Mouse (Mus musculus) forebrain, embryonic 13.5 days (tissue): ENCODE measurements around the gene Dnal1. TPM values are rescaled to one million over a fixed set of nuclear protein-coding genes. Genes with fewer than 3 reads are reported as not detected.

Source experiments
- ATAC-seq: fragments of 200-750 bp; cut with Nextera tagmentation; 2 replicates; pipeline ENCODE4 v1.8.0; 2017
- H3K27ac ChIP-seq: fragments of 300-500 bp; sonication (generic); 2 replicates; pipeline ENCODE4 v1.5.1; 2015; ENCODE audit warnings: inconsistent platforms, mild to moderate bottlenecking, moderate library complexity
- H3K27me3 ChIP-seq: fragments of 300-500 bp; sonication (generic); 2 replicates; pipeline ENCODE4 v1.6.1; 2015; ENCODE audit warnings: mild to moderate bottlenecking, inconsistent platforms
- H3K36me3 ChIP-seq: fragments of 300-500 bp; sonication (generic); 2 replicates; pipeline ENCODE4 v1.6.1; 2015; ENCODE audit warnings: mild to moderate bottlenecking, inconsistent platforms; ENCODE audit not compliant: poor library complexity, severe bottlenecking
- H3K4me1 ChIP-seq: fragments of 300-500 bp; sonication (generic); 2 replicates; pipeline ENCODE4 v1.6.1; 2015; ENCODE audit warnings: inconsistent platforms
- H3K4me2 ChIP-seq: fragments of 300-500 bp; sonication (generic); 2 replicates; pipeline ENCODE4 v1.6.1; 2015; ENCODE audit warnings: inconsistent platforms, mild to moderate bottlenecking, moderate library complexity
- H3K4me3 ChIP-seq: fragments of 300-500 bp; sonication (generic); 2 replicates; pipeline ENCODE4 v1.5.1; 2015; ENCODE audit warnings: mild to moderate bottlenecking, inconsistent platforms
- H3K9ac ChIP-seq: fragments of 300-500 bp; sonication (generic); 2 replicates; pipeline ENCODE4 v1.6.1; 2015; ENCODE audit warnings: mild to moderate bottlenecking, inconsistent platforms
- H3K9me3 ChIP-seq: fragments of 300-500 bp; sonication (generic); replicated peaks from 2 replicates; pipeline ENCODE4 v1.6.1; 2016; ENCODE audit warnings: inconsistent platforms
- WGBS: fragments of 180-500 bp; shearing (Covaris S2); methylation state at CpG from one replicate; pipeline ENCODE4 v1.1.7; 2015; 5-methylcytosine and 5-hydroxymethylcytosine counted together
- polyA plus RNA-seq: library from polyadenylated mRNA; unstranded; fragments of >200 nt; fragmentation: Nextera tagmentation; extraction: Ambion mirVana; gene quantifications from 2 replicates; pipeline ENCODE4 v1.2.1, GENCODE M21; 2015

Dnal1 gene
- polyA plus RNA-seq, 1 experiment from 2014 or later: 11.0 TPM

DNA sequence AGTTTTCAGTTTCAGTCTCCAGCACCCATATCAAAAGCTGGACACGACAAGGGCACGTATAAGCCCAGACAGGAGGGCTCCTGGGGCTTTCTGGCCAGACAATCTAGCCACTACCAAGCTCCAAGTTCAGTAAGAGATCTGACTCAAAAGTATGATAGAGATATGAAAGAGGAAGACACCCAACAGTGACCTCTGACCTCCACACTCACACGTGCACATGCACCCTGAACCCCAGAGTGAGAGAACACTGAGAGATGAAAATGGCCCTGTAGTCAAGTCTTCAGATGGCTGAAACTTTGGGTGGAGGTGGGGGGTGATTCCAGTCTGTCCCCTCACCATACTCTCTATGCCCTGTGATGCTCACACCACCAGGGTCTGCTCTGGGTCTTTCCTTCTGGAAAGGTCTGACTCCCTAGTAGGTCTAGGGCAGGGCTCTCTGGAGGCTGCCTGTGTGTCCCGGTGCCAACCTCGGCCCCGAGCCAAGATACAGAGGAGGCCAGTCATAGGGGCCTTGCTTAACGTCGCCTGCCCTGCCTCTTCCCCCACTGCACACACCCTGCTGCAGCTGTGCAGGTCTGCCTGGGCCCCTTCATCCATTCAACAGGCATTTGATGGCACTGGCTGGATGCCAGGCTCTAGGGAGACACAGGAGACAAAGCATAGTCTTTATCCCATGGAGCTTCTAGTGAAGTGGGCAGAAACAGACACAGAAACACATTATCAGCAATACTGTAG is 66.7 kb downstream of the Dnal1 start:
- Histone ChIP-seq H3K27ac (peak overlapping the region; percentile 85), H3K27me3 (no peaks in the 10 kb centered on the region), H3K4me3 (peak overlapping the region; percentile 3; the same call in 1 of the 2 replicates), H3K36me3 (no peaks in the 10 kb centered on the region), H3K4me2 (peak overlapping the region; percentile 46), H3K4me1 (peaks cover 77% of the 10 kb centered on the region), H3K9me3 (no peaks in the 10 kb centered on the region), H3K9ac (peak overlapping the region; percentile 43; the same call in 1 of the 2 replicates)
- ATAC-seq: peak; percentile 90
- 50% methylated on average over 8 of the region's 8 CpGs for WGBS

DNA sequence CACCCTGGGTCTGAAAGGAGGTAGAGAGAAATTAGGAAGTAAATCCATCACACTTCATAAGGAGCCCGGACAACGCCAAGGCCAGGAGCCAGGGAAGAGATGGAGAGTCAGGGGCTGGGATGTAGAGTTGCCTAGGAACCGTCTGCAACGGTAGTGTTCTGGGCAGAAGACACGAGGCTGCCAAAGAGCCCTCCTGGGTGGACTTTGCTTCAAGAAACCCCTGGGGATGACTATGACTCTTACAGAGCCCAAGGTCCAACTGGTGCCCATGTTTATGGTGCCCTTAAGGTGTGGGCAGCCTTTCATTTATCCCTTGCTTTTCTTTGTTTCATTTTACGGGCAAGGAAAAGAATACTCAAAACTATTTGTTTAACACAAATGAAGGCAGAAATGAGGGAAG is 67.8 kb downstream of the Dnal1 start:
- Histone ChIP-seq H3K9me3 (no peaks in the 10 kb centered on the region), H3K4me2 (peak overlapping the region; percentile 46; the same call in 1 of the 2 replicates), H3K27me3 (no peaks in the 10 kb centered on the region), H3K27ac (peak overlapping the region; percentile 85), H3K9ac (no peak overlapping the region), H3K4me3 (no peak overlapping the region), H3K4me1 (peaks cover 75% of the 10 kb centered on the region), H3K36me3 (no peaks in the 10 kb centered on the region)
- 54% methylated on average over 6 of the region's 6 CpGs for WGBS
- ATAC-seq: no peak

DNA sequence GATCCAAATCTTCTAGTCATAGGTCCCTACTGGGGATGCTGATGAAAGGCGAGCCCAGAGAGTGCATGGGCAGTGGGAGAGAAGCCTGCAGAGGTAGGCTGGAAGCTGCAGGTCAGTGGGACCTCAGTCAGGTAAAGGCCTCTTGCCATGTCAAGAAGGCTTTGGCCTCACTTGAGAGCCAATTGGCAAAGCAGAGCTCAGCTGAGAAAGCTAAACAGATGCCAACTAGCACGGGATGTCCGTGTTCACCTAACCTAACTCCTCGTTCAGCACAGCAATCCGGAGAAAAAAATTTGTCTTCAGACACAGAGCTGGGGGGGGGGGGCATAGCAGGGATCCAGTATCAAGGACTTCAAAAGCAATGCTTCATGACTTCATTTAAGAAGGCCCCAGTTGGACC is 70.8 kb downstream of the Dnal1 start:
- Histone ChIP-seq H3K4me1 (peaks cover 81% of the 10 kb centered on the region), H3K27ac (peak overlapping the region; percentile 45; the same call in 1 of the 2 replicates), H3K9ac (no peak overlapping the region), H3K9me3 (no peaks in the 10 kb centered on the region), H3K4me3 (no peak overlapping the region), H3K27me3 (no peaks in the 10 kb centered on the region), H3K4me2 (no peak overlapping the region), H3K36me3 (no peaks in the 10 kb centered on the region)
- ATAC-seq: no peak
- WGBS: 66% methylated on average over 5 of the region's 5 CpGs

DNA sequence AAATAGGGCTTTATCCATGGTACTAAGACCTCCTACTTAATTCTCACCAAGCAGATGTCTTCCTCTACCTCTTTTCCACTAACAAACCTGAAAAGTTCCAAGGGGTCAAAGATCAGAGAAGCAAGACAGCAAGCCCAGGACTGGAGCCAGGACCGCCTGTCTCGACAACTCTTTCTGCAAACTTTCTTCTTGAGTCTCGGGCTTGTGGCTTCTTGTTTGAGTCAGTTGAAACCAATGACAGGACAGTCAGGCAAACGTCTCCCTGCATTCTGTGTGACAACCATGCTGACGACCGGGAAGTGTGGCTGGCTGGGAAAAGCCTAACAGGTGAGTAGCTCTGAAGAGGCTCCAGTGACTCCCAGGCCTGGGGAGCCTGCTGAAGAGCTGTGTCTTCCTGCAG is 71.4 kb downstream of the Dnal1 start:
- Histone ChIP-seq H3K27me3 (no peaks in the 10 kb centered on the region), H3K4me3 (no peak overlapping the region), H3K9me3 (no peaks in the 10 kb centered on the region), H3K9ac (no peak overlapping the region), H3K27ac (0 out of 2 replicates have a peak overlapping the region, but pooled peaks have one; percentile 22), H3K4me1 (peaks cover 81% of the 10 kb centered on the region), H3K4me2 (no peak overlapping the region), H3K36me3 (no peaks in the 10 kb centered on the region)
- ATAC-seq: no peak
- 49% methylated on average over 6 of the region's 6 CpGs for whole genome bisulfite sequencing

DNA sequence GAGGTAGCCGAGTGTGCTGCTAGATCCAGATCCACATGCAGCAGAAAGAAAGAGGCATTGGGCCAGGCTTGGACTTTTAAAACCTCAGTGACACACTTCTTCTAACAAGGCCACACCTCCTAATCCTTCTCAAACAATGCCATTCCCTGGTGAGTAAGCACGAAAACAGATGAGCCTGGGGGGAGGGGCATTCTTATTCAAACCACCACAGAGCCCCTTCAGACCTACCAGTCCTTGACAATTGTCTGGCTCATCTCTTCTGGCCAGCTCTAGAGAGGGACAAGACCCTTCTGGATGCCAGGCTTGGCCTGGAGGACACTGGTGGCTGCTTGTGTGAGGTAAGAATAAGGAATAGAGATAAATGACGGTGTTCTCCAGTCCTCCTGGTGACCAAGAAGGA is 72.4 kb downstream of the Dnal1 start:
- Histone ChIP-seq H3K9me3 (no peaks in the 10 kb centered on the region), H3K27ac (peak overlapping the region; percentile 66)
- WGBS: 52% methylated on average over 3 of the region's 3 CpGs

DNA sequence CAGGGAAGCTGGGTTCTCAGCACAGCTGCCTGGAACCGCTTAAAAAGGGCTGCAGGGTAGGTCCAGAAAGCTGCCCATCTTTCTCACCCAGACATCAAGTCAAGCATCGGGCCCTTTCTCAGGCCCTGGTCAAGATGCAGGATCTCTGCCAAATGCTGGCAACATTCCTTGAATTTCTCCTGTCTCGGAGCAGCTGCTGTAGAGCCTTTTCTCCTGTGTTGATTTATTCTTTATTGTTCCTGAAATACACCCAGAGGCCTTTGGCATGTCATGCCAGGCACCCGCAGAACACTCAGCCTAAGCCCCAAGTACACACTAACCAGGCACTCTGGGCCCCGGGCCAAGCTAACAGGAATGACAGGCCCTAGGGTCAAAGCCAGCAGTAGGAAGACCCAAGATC is 72.8 kb downstream of the Dnal1 start:
- no peaks in the 10 kb centered on the region for H3K9me3 ChIP-seq
- H3K9ac ChIP-seq: no peak overlapping the region
- WGBS: 47% methylated on average over 5 of the region's 5 CpGs
- ATAC-seq: peak; percentile 42
- H3K27me3 ChIP-seq: no peaks in the 10 kb centered on the region
- H3K4me3 ChIP-seq: no peak overlapping the region
- H3K4me1 ChIP-seq: peaks cover 81% of the 10 kb centered on the region
- peak overlapping the region; percentile 66 for H3K27ac ChIP-seq
- H3K4me2 ChIP-seq: no peak overlapping the region
- H3K36me3 ChIP-seq: no peaks in the 10 kb centered on the region

More for the DNA sequence above, 72.4 kb downstream of the Dnal1 start:
- no peaks in the 10 kb centered on the region for H3K36me3 ChIP-seq
- peaks cover 81% of the 10 kb centered on the region for H3K4me1 ChIP-seq
- no peak overlapping the region for H3K4me3 ChIP-seq
- no peaks in the 10 kb centered on the region for H3K27me3 ChIP-seq
- ATAC-seq: no peak
- H3K9ac ChIP-seq: no peak overlapping the region
- H3K4me2 ChIP-seq: no peak overlapping the region

DNA sequence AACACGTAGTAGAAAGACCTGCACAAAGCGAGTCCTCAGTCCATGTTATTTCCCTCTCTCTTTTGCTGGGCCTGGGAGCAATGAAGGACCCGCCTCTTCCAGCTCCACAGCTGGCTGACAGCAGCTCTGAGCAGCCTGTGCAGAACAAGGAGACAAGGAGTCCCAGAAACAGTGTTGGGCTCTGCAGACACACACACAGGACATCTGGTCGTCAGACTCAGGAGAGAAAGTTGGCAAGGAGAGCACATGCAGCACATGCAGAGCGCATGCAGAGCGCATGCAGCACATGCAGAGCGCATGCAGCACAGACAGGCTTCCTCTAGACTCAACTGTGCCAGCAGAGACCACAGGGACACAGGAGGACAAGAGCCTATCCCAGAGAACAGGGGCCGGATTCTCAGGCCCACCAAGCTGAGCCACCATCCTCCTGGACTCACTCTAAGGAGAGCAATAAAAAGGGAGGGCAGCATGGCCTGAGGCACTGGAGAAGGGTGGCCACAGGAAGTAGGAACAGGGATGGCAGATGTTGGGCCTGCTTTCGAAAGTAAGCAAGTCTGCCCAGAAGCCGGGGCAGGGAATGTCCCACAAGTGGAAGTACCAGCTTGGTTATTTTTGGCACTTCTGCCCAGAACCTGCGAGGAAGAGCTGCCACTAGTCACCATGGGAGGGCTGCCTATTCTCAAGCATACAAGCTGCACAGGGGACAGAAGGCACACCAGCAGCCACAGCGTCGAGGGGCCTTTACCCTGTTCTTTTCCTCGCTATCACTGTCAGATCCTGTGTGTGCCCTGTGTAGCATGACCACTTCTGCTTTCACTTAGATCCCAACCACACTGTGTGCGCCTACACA is 73.8 kb downstream of the Dnal1 start:
- WGBS: 77% methylated on average over 15 of the region's 15 CpGs
- Histone ChIP-seq H3K4me3 (no peak overlapping the region), H3K27ac (peak overlapping the region; percentile 66), H3K4me1 (peaks cover 85% of the 10 kb centered on the region), H3K27me3 (no peaks in the 10 kb centered on the region), H3K9ac (0 out of 2 replicates have a peak overlapping the region, but pooled peaks have one; percentile 3), H3K9me3 (no peaks in the 10 kb centered on the region), H3K4me2 (no peak overlapping the region), H3K36me3 (no peaks in the 10 kb centered on the region)
- ATAC-seq: peak; percentile 33; the same call in 1 of the 2 replicates

GRCm38 (mm10) chr12:84188881-84189444 is 74.8 kb downstream of the Dnal1 start:
- Histone ChIP-seq H3K4me3 (no peak overlapping the region), H3K27ac (peak overlapping the region; percentile 66; the same call in 1 of the 2 replicates), H3K9me3 (no peaks in the 10 kb centered on the region), H3K4me1 (peaks cover 85% of the 10 kb centered on the region), H3K9ac (0 out of 2 replicates have a peak overlapping the region, but pooled peaks have one; percentile 26), H3K27me3 (no peaks in the 10 kb centered on the region), H3K4me2 (no peak overlapping the region), H3K36me3 (no peaks in the 10 kb centered on the region)
- WGBS: 73% methylated on average over 14 of the region's 14 CpGs
- ATAC-seq: no peak

GRCm38 (mm10) chr12:84190151-84190820 is 76.1 kb downstream of the Dnal1 start:
- H3K9me3 ChIP-seq: no peaks in the 10 kb centered on the region
- peak overlapping the region; percentile 93 for H3K4me2 ChIP-seq
- H3K4me3 ChIP-seq: no peak overlapping the region
- no peaks in the 10 kb centered on the region for H3K36me3 ChIP-seq
- H3K4me1 ChIP-seq: peaks cover 84% of the 10 kb centered on the region
- ATAC-seq: no peak
- no peak overlapping the region for H3K9ac ChIP-seq
- 64% methylated on average over 14 of the region's 15 CpGs for WGBS
- H3K27me3 ChIP-seq: no peaks in the 10 kb centered on the region
- 0 out of 2 replicates have a peak overlapping the region, but pooled peaks have one; percentile 1 for H3K27ac ChIP-seq

- 59% methylated on average over 7 of the region's 7 CpGs for WGBS
- no peaks in the 10 kb centered on the region for H3K9me3 ChIP-seq
- no peaks in the 10 kb centered on the region for H3K36me3 ChIP-seq
- 0 out of 2 replicates have a peak overlapping the region, but pooled peaks have one; percentile 48 for H3K9ac ChIP-seq
- no peaks in the 10 kb centered on the region for H3K27me3 ChIP-seq
- peaks cover 82% of the 10 kb centered on the region for H3K4me1 ChIP-seq
- no peak for ATAC-seq
- peak overlapping the region; percentile 87 for H3K4me3 ChIP-seq
- H3K4me2 ChIP-seq: peak overlapping the region; percentile 93
- H3K27ac ChIP-seq: no peak overlapping the region
These were observed 77.0 kb downstream of the Dnal1 start for GRCm38 (mm10) chr12:84191190-84191589.

DNA sequence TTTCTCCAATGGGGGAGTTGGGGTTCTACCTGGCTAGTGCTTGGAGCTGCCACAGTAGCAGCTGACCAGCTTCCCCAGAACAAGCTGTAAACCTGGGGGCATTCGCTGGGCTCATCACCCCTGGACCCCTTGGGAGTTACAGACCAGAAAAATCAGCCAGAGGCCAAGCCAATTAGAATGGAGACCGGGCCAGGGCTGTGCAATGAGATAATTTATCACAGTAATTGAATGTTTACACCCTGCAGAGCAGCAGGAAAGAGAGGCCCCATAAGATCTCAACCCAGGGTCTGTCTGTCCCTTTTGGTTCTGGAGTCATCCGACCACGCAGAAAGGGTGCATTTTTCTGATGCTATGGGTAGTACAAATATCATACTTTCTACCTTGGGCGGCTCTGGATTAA is 77.6 kb downstream of the Dnal1 start:
- Histone ChIP-seq H3K4me1 (peaks cover 79% of the 10 kb centered on the region), H3K9ac (peak overlapping the region; percentile 97), H3K4me3 (peak overlapping the region; percentile 87), H3K9me3 (no peaks in the 10 kb centered on the region), H3K4me2 (peak overlapping the region; percentile 93), H3K27me3 (no peaks in the 10 kb centered on the region), H3K27ac (no peak overlapping the region), H3K36me3 (no peaks in the 10 kb centered on the region)
- 14% methylated on average over 5 of the region's 5 CpGs for WGBS
- ATAC-seq: no peak
